Mouse (Mus musculus) left cerebral cortex, postnatal 25 days (tissue): ENCODE results near the gene Eef2. TPM values are rescaled to one million over a fixed set of nuclear protein-coding genes. Genes with fewer than 3 reads are reported as not detected.
A peak's percentile ranks its signal among the peaks of the same experiment; 100 is the strongest.

ENCODE experiments used
- DNase-seq, 2 experiments: peaks; one replicate each; pipeline ENCODE4 v3.0.0; 2022; ENCODE audit warnings: low spot score in 2 of 2, mixed read lengths in 1 of 2
- intact Hi-C: fragments of 180-260 bp; cut with DNase I; formaldehyde crosslinking; loops from one replicate; pipeline ENCODE4 v1.15.1; 2025
- total RNA-seq, 2 experiments: library from RNA; stranded (reverse); gene quantifications; 2 replicates each; pipeline ENCODE4 v1.2.3; 2021

Eef2 gene
- total RNA-seq, 2 experiments from 2014 or later: 854 to 872 TPM

DNA sequence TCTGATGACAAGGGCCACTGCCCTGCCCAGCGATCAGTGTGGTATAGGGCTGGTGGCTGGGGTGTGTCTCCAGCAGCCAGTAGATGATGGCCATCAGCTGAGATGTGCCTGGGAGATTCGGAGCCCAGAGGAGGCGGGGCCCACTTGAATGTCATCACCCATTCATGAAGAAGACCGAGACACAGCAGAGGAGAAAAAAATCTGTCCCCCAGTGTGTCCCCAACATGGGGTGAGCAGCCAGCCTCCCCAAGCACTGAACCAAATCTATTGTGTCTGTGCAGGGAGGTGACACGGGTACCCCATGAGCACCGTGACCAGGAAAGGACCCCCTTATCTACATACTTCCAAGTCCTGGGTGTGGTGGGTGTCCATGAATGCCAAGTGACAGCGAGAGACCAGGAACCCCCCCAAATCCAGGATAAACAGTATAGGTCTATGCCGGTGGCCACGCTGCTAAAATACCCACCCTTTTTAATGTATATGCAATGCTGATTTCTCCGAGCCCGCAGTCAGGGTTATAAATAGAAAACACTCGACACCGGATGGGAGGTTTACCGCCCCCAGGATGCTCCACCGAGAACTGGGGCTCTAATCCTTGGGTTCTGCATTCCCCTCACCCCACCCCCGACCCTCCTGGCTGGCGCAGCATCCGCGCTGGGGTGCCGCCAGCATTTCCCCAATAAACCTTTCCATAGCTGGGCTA, 53.5 kb downstream of the Eef2 start:
- intact Hi-C loops: no loop called here
- DNase-seq: peak; percentile 52 to 76

- DNase-seq: peak; percentile 86 to 95
- intact Hi-C loops: no loop called here
These were observed 54.3 kb downstream of the Eef2 start, which contains the start of gene Atcay for GRCm38 (mm10) chr10:81230438-81231332. TSS of gene Atcay (minus strand) at chr10:81230833.

DNA sequence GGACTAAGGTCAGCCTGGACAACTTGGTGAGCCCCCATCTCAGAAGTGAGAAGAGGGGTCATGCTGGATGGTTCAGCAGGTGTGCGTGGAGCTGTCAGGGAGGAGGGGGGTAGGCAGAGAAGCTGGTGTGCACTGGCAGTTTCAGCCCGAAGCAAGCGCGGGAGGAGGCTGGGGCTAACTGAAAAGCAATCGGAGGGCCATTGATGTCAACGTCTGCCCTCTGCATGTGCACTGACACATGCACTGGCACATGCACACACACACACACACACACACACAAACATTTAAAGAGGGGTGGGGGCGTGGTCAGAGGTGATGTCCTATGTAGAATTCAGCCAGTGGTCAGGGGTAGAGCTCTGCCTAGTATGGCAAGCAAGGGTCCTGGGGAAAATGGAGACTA, 55.0 kb downstream of the Eef2 start:
- intact Hi-C loops: no loop called here
- DNase-seq: no peak

Other genes with a start within 250 kb of the Eef2 start
- 10 to 100 TPM; 16.4 to 19.0 TPM for gene Gadd45b, start 246.6 kb upstream of the Eef2 start, total RNA-seq
- 100 to 1,000 TPM in 1 of 2 experiments, 10 to 100 TPM in 1; 83.8 to 196 TPM for gene Gng7, start 161.7 kb upstream of the Eef2 start, total RNA-seq
- gene Diras1, start 151.0 kb upstream of the Eef2 start, total RNA-seq: 100 to 1,000 TPM; 108 to 110 TPM
- gene Slc39a3, start 139.2 kb upstream of the Eef2 start, total RNA-seq: 10 to 100 TPM; 67.2 to 69.3 TPM
- gene Sgta, start 116.5 kb upstream of the Eef2 start, total RNA-seq: 100 to 1,000 TPM; 159 to 169 TPM
- 10 to 100 TPM; 50.5 to 54.2 TPM for gene Thop1, start 106.6 kb upstream of the Eef2 start, total RNA-seq
- under 1 TPM; 0.25 to 0.60 TPM for gene Creb3l3, start 77.8 kb upstream of the Eef2 start, total RNA-seq
- 100 to 1,000 TPM; 122 to 124 TPM for gene Map2k2, start 70.7 kb upstream of the Eef2 start, total RNA-seq
- gene Zbtb7a, start 41.4 kb upstream of the Eef2 start, total RNA-seq: 100 to 1,000 TPM; 114 TPM
- 10 to 100 TPM; 26.6 to 28.7 TPM for gene Pias4, start 8.7 kb upstream of the Eef2 start, total RNA-seq
- gene Dapk3, start 6.4 kb downstream of the Eef2 start, total RNA-seq: 10 to 100 TPM; 71.3 to 77.7 TPM
- gene 4930442H23Rik, start 7.2 kb downstream of the Eef2 start, total RNA-seq: not detected
- gene Nmrk2, start 25.4 kb downstream of the Eef2 start, total RNA-seq: under 1 TPM in 1 of 2 experiments, not detected in 1; 0.23 TPM
- 100 to 1,000 TPM; 194 to 208 TPM for gene Atcay, start 54.2 kb downstream of the Eef2 start, total RNA-seq
- 10 to 100 TPM; 57.2 to 63.1 TPM for gene Zfr2, start 56.5 kb downstream of the Eef2 start, total RNA-seq
- gene Matk, start 76.3 kb downstream of the Eef2 start, total RNA-seq: 100 to 1,000 TPM; 191 to 194 TPM
- 10 to 100 TPM; 42.5 to 47.3 TPM for gene Mrpl54, start 90.3 kb downstream of the Eef2 start, total RNA-seq
- gene Apba3, start 90.3 kb downstream of the Eef2 start, total RNA-seq: 10 to 100 TPM; 38.6 to 40.0 TPM
- gene Tjp3, start 115.0 kb downstream of the Eef2 start, total RNA-seq: under 1 TPM; 0.23 to 0.30 TPM
- 100 to 1,000 TPM; 402 to 420 TPM for gene Pip5k1c, start 116.3 kb downstream of the Eef2 start, total RNA-seq
- gene Cactin, start 144.5 kb downstream of the Eef2 start, total RNA-seq: 10 to 100 TPM; 27.8 to 28.4 TPM
- gene Tbxa2r, start 152.1 kb downstream of the Eef2 start, total RNA-seq: 1 to 10 TPM; 1.2 to 1.4 TPM
- under 1 TPM; 0.92 to 0.96 TPM for gene Gipc3, start 166.6 kb downstream of the Eef2 start, total RNA-seq
- gene Hmg20b, start 173.8 kb downstream of the Eef2 start, total RNA-seq: 10 to 100 TPM; 23.5 to 28.4 TPM
- 10 to 100 TPM; 39.3 to 41.1 TPM for gene Mfsd12, start 180.9 kb downstream of the Eef2 start, total RNA-seq
- gene 4930404N11Rik, start 189.2 kb downstream of the Eef2 start, total RNA-seq: 1 to 10 TPM in 1 of 2 experiments, under 1 TPM in 1; 0.78 to 2.2 TPM
- gene Fzr1, start 201.9 kb downstream of the Eef2 start, total RNA-seq: 10 to 100 TPM; 63.5 to 70.2 TPM
- gene Dohh, start 207.8 kb downstream of the Eef2 start, total RNA-seq: 10 to 100 TPM; 83.7 to 87.7 TPM
- 1 to 10 TPM; 3.5 to 4.2 TPM for gene Gm48551, start 207.8 kb downstream of the Eef2 start, total RNA-seq
- gene Gm48552, start 212.4 kb downstream of the Eef2 start, total RNA-seq: 1 to 10 TPM; 4.0 to 4.1 TPM
- 1 to 10 TPM in 1 of 2 experiments, under 1 TPM in 1; 0.89 to 1.5 TPM for gene Smim24, start 216.4 kb downstream of the Eef2 start, total RNA-seq